Mouse (Mus musculus) gastrocnemius, adult 18-20 months (tissue): ENCODE measurements around the gene Pes1. TPM values are rescaled to one million over a fixed set of nuclear protein-coding genes. Genes with fewer than 3 reads are reported as not detected.
"Not testable (repeated sequence)": the region's sequence is repeated elsewhere in the genome, so short reads cannot be mapped to it uniquely, and the experiment has no call there.

Experiments
- DNase-seq: peaks from one replicate; pipeline ENCODE4 v3.0.0; 2021; ENCODE audit warnings: low spot score
- total RNA-seq, 2 experiments: library from RNA; stranded (reverse); gene quantifications; 2 replicates each; pipeline ENCODE4 v1.2.3; 2021

Pes1 gene
- total RNA-seq, 2 experiments from 2014 or later: 31.0 to 31.8 TPM

GRCm38 (mm10) chr11:4005220-4005805, 41.5 kb downstream of the Pes1 start:
- DNase-seq: no peak

- no peak for DNase-seq
These were observed 42.7 kb downstream of the Pes1 start for GRCm38 (mm10) chr11:4006462-4006861.

GRCm38 (mm10) chr11:4012616-4013015, 48.8 kb downstream of the Pes1 start:
- no peak for DNase-seq

GRCm38 (mm10) chr11:4015796-4016195, 52.0 kb downstream of the Pes1 start:
- DNase-seq: not testable (repeated sequence)

- not testable (repeated sequence) for DNase-seq
These were observed 58.3 kb downstream of the Pes1 start for GRCm38 (mm10) chr11:4022111-4022510.

DNA sequence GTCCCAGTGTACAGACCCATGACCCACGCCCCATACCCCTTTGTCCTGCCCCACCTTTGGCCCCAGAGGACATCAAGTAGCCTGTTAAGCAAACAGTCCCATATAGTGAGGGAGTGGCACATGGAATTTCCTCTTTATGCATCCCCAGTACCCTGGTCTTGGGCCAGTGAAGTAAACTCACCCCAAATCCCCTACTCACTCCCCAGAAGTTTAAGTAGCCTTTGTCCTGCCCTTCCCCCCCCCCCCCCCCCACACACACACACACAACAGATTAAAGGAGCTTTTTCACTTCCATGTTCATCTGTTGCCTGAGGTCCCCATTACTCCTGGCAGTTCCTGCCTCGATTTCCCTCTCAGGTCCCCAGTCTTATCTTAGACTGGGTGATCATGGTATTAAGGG, 59.5 kb downstream of the Pes1 start:
- no peak for DNase-seq

DNA sequence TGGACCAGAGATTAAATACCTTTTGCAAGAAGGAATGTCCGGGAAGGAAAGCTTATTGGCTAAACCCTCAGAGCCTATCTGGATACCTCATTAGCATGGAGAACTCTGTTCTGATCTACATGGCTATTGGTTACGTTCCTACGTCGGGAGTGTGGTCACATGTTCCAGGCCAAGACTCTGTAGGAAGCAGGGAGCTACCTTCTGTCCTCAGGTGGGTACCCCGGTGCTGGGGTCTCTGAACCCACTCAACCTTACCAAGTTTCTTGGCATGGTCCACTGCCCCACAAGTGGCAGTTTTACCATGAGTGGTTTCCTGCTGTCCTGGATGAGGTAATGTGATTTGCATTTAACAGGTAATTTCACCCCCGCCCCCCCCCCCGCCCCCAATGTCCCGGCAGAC, 63.3 kb downstream of the Pes1 start:
- no peak for DNase-seq

DNA sequence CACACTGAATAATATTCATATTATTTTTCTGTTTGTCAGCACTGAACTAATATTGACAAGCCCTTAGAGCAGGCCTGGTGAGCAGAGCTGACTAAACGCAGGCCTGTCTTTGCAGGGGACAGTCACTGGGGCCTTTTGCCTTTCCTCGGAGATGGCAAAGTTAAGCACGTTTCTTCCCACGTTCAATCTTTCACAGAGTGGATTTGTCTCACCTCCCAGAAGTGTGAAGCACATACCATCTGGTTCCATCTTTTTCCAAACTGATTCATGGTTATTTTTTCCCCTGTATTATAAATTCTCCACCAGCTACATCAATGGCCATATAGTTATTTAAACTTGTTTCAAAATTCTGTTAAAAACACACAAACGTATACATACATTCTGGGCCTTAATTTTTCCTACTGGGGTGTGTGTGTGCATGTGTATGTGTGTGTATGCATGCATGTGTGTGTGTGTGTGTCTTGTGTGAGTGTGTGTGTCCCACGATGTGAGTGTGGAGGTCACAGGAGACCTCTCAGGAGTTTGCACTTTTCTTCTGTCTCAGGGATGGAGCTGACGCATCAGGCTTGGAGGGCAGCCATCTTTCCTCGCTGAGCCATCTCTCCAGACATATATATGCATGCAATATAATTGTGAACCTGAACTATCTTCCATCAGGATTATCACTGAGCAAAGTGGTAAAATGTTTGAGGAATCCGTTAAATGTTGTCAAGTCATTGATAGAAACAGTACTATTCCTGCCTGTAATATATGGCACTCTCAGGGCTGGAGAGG, 64.0 kb downstream of the Pes1 start:
- no peak for DNase-seq

DNA sequence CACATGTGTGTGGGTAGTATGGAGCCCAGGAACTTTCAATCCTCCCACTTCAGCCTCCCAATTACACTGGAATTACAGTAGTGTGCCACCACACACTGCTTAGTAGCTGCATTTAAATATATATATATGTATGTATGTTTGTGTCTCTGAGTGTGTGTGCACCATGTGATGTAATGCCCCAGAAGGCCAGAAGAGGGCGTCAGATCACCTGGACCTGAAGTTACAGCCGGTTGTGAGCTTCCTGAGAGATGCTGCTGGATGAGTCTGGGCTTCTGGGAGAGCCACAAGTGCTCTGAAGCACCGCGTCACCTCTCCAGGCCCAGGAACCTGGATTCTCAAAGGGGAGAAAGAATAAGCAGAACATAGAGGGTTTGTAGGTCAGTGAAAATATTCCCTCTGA, 65.6 kb downstream of the Pes1 start:
- DNase-seq: no peak

Other genes starting within 250 kb of the Pes1 start
- gene Osbp2, start 100.1 kb upstream of the Pes1 start, total RNA-seq: 1 to 10 TPM; 1.1 to 1.3 TPM
- gene 4921536K21Rik, start 68.9 kb upstream of the Pes1 start, total RNA-seq: under 1 TPM; 0.17 to 0.27 TPM
- gene Dusp18, start 68.7 kb upstream of the Pes1 start, total RNA-seq: 10 to 100 TPM in 1 of 2 experiments, 1 to 10 TPM in 1; 9.1 to 20.5 TPM
- 10 to 100 TPM; 16.5 to 30.9 TPM for gene Slc35e4, start 49.3 kb upstream of the Pes1 start, total RNA-seq
- gene Tcn2, start 31.8 kb upstream of the Pes1 start, total RNA-seq: 10 to 100 TPM; 15.8 to 17.0 TPM
- not detected for gene 4930556J24Rik, start 12.8 kb downstream of the Pes1 start, total RNA-seq
- gene Gal3st1, start 19.7 kb downstream of the Pes1 start, total RNA-seq: under 1 TPM in 1 of 2 experiments, not detected in 1; 0.12 TPM
- gene Sec14l4, start 67.5 kb downstream of the Pes1 start, total RNA-seq: not detected
- not detected for gene Sec14l3, start 100.9 kb downstream of the Pes1 start, total RNA-seq
- 10 to 100 TPM; 39.2 to 51.4 TPM for gene Mtfp1, start 131.5 kb downstream of the Pes1 start, total RNA-seq
- under 1 TPM; 0.09 to 0.33 TPM for gene Sec14l2, start 159.4 kb downstream of the Pes1 start, total RNA-seq
- 1 to 10 TPM; 3.3 to 4.5 TPM for gene Rnf215, start 171.2 kb downstream of the Pes1 start, total RNA-seq
- gene Ccdc157, start 196.3 kb downstream of the Pes1 start, total RNA-seq: 1 to 10 TPM; 1.8 to 1.9 TPM
- gene Sf3a1, start 196.4 kb downstream of the Pes1 start, total RNA-seq: 10 to 100 TPM; 15.0 to 18.6 TPM
- 1 to 10 TPM; 3.5 to 3.8 TPM for gene Tbc1d10a, start 222.8 kb downstream of the Pes1 start, total RNA-seq